Mouse (Mus musculus): ENCODE measurements at regions not wholly inside any gene's neighbourhood (a gene's known extent, or its start where the extent isn't known, plus 50 kb on each side); places are given as distances from the start of the nearest gene placed in this dataset.

GRCm38 (mm10) chr6:8831204-8831603, 52.9 kb upstream of the Ica1 start:
- peak; percentile 26 for DNase-seq (ENCODE audit: extremely low read depth, low read depth)

- DNase-seq (ENCODE audit: extremely low read depth, low read depth), result no peak
These were observed 54.6 kb upstream of the Ica1 start for GRCm38 (mm10) chr6:8832924-8833323.

GRCm38 (mm10) chr6:8853657-8854056, 75.4 kb upstream of the Ica1 start:
- no peak for DNase-seq (ENCODE audit: extremely low read depth, low read depth)

GRCm38 (mm10) chr6:8860581-8860980, 82.3 kb upstream of the Ica1 start:
- DNase-seq (ENCODE audit: extremely low read depth, low read depth), result no peak

- no peak for DNase-seq (ENCODE audit: extremely low read depth, low read depth)
These were observed 84.2 kb upstream of the Nxph1 start for GRCm38 (mm10) chr6:8863843-8864620.

GRCm38 (mm10) chr6:8877373-8878070, 70.7 kb upstream of the Nxph1 start:
- DNase-seq (ENCODE audit: extremely low read depth, low read depth), result no peak

GRCm38 (mm10) chr6:8893665-8894064, 54.6 kb upstream of the Nxph1 start:
- DNase-seq (ENCODE audit: extremely low read depth, low read depth), result no peak

- DNase-seq (ENCODE audit: extremely low read depth, low read depth), result no peak
These were observed 52.1 kb upstream of the Nxph1 start for GRCm38 (mm10) chr6:8896097-8896496.

GRCm38 (mm10) chr6:8896822-8897221, 51.4 kb upstream of the Nxph1 start:
- no peak for DNase-seq (ENCODE audit: extremely low read depth, low read depth)

GRCm38 (mm10) chr6:8897334-8897733, 50.9 kb upstream of the Nxph1 start:
- no peak for DNase-seq (ENCODE audit: extremely low read depth, low read depth)

GRCm38 (mm10) chr6:8898268-8898667, 50.0 kb upstream of the Nxph1 start:
- DNase-seq (ENCODE audit: extremely low read depth, low read depth), result no peak

All from MEL-GATA-1-ER (cell line).